Mouse (Mus musculus) heart, embryonic 11.5 days (tissue): Measurements from ENCODE around the gene Spns2. TPM values are rescaled to one million over a fixed set of nuclear protein-coding genes. Genes with fewer than 3 reads are reported as not detected.

Experiments used
- ATAC-seq: fragments of 200-750 bp; cut with Nextera tagmentation; replicated peaks from 2 replicates; pipeline ENCODE4 v1.8.0; 2017; ENCODE audit warnings: moderate library complexity; ENCODE audit not compliant: insufficient number of reproducible peaks, low FRiP score, low TSS enrichment
- H3K27ac ChIP-seq: fragments of 300-500 bp; sonication (generic); 2 replicates; pipeline ENCODE4 v1.5.1; 2014; ENCODE audit warnings: mild to moderate bottlenecking, low read depth, low read length
- H3K27me3 ChIP-seq: fragments of 300-500 bp; sonication (generic); 2 replicates; pipeline ENCODE4 v1.6.1; 2014; ENCODE audit warnings: mild to moderate bottlenecking, low read length, mixed read lengths; ENCODE audit not compliant: control insufficient read depth, insufficient read depth
- H3K36me3 ChIP-seq: fragments of 300-500 bp; sonication (generic); 2 replicates; pipeline ENCODE4 v1.6.1; 2014; ENCODE audit warnings: mild to moderate bottlenecking, low read length, moderate library complexity, mixed read lengths; ENCODE audit not compliant: control insufficient read depth, insufficient read depth
- H3K4me1 ChIP-seq: fragments of 300-500 bp; sonication (generic); 2 replicates; pipeline ENCODE4 v1.6.1; 2014; ENCODE audit warnings: low read length; ENCODE audit not compliant: control insufficient read depth, insufficient read depth
- H3K4me2 ChIP-seq: fragments of 300-500 bp; sonication (generic); 2 replicates; pipeline ENCODE4 v1.6.1; 2014; ENCODE audit warnings: mild to moderate bottlenecking, moderate library complexity
- H3K4me3 ChIP-seq: fragments of 300-500 bp; sonication (generic); 2 replicates; pipeline ENCODE4 v1.5.1; 2014; ENCODE audit warnings: low read depth, low read length
- H3K9ac ChIP-seq: fragments of 300-500 bp; sonication (generic); 2 replicates; pipeline ENCODE4 v1.6.1; 2014; ENCODE audit warnings: mild to moderate bottlenecking, low read depth, low read length, moderate library complexity
- H3K9me3 ChIP-seq: fragments of 300-500 bp; sonication (generic); replicated peaks from 2 replicates; pipeline ENCODE4 v1.6.1; 2016; ENCODE audit warnings: low read length; ENCODE audit not compliant: control insufficient read depth
- WGBS: fragments of 180-500 bp; shearing (Covaris S2); extraction: QIAGEN DNeasy Blood & Tissue Kit; methylation state at CpG from one replicate; pipeline ENCODE4 v1.1.7; 2014; ENCODE audit not compliant: insufficient replicate concordance; 5-methylcytosine and 5-hydroxymethylcytosine counted together
- polyA plus RNA-seq: library from polyadenylated mRNA; unstranded; fragments of >200 nt; fragmentation: Nextera tagmentation; extraction: Ambion mirVana; gene quantifications from 2 replicates; pipeline ENCODE4 v1.2.1, GENCODE M21; 2014

Gene Spns2
- polyA plus RNA-seq, 1 experiment from 2014 or later, result 4.6 TPM

DNA sequence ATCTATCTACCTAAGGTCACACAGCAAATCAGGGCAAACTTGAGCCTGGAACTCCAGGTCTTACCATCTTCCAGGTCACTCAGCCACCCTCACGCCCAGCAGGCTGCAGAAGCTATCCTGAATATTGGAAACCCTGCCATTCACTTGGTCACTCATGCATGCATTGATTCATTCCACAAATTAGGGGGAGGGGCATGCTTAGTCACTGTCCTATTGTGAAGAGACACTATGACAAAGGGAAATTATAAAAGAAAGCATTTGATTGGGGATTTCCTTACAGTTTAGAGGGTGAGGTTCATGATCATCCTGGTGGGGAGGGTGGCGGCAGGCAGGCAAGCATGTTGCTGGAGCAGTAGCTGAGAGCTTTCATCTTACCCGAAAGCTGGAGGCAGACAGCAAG lies 24.9 kb downstream of the Spns2 start:
- H3K27ac ChIP-seq, result no peak overlapping the region
- no peaks in the 10 kb centered on the region for H3K36me3 ChIP-seq
- H3K4me1 ChIP-seq, result peaks cover 39% of the 10 kb centered on the region
- no peak overlapping the region for H3K9ac ChIP-seq
- WGBS, result 83% methylated on average over 3 of the region's 3 CpGs
- H3K27me3 ChIP-seq, result no peaks in the 10 kb centered on the region
- no peaks in the 10 kb centered on the region for H3K9me3 ChIP-seq
- ATAC-seq, result no peak
- H3K4me3 ChIP-seq, result no peak overlapping the region
- no peak overlapping the region for H3K4me2 ChIP-seq

DNA sequence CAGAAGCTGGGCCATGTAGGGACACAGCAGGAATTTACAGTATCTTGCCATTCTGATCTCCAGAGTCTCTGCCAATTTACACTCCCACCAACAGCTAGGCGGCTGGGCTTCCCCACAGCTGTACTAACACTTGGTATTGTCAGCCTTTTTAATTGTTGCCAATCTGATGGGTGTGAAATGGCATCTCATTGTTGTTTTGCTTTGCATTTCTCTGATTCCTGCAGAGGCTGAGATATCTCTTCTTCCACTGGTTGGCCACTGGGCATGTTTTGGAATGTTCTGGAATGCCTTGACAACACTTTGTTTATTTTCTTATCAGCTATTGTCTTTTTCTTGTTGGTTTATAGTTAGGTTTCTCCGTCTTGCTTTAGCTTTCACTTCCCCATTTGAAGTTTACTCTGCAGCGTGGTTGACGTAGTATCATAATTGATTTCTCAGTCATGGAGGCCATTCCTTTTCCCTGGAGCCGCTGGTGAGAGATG lies 28.2 kb downstream of the Spns2 start:
- 36% methylated on average over 5 of the region's 5 CpGs for WGBS
- Histone ChIP-seq H3K9ac (no peak overlapping the region), H3K9me3 (no peaks in the 10 kb centered on the region), H3K27me3 (no peaks in the 10 kb centered on the region), H3K4me1 (peaks cover 18% of the 10 kb centered on the region), H3K4me2 (no peak overlapping the region), H3K36me3 (no peaks in the 10 kb centered on the region), H3K27ac (no peak overlapping the region), H3K4me3 (no peak overlapping the region)
- no peak for ATAC-seq

DNA sequence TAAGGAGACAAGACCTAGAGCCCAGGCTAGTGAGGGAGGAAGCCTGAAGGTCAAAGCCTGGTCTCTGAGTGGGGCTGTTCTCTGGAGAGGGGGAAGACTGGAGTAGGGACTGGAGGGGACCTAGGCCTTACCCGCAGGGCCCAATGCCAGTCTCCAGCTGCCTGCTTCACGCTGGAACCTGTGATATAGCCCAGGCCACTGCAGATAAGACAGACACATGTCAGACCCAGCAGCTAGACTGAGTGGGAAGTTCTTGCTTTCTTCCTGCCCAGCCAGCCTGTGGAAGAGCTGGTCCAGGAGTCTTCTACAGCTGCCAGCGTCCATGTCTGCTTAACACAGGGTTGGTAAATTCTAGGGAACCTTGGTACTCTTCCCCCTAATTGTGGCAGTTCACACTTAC lies 31.2 kb downstream of the Spns2 start:
- no peaks in the 10 kb centered on the region for H3K9me3 ChIP-seq
- H3K27me3 ChIP-seq, result no peaks in the 10 kb centered on the region
- H3K27ac ChIP-seq, result peak overlapping the region; percentile 47
- 24% methylated on average over 3 of the region's 3 CpGs for WGBS
- 0 out of 2 replicates have a peak overlapping the region, but pooled peaks have one; percentile 1 for H3K9ac ChIP-seq
- no peaks in the 10 kb centered on the region for H3K36me3 ChIP-seq
- H3K4me3 ChIP-seq, result no peak overlapping the region
- no peak overlapping the region for H3K4me2 ChIP-seq
- H3K4me1 ChIP-seq, result peaks cover 12% of the 10 kb centered on the region
- peak; percentile 24 for ATAC-seq

DNA sequence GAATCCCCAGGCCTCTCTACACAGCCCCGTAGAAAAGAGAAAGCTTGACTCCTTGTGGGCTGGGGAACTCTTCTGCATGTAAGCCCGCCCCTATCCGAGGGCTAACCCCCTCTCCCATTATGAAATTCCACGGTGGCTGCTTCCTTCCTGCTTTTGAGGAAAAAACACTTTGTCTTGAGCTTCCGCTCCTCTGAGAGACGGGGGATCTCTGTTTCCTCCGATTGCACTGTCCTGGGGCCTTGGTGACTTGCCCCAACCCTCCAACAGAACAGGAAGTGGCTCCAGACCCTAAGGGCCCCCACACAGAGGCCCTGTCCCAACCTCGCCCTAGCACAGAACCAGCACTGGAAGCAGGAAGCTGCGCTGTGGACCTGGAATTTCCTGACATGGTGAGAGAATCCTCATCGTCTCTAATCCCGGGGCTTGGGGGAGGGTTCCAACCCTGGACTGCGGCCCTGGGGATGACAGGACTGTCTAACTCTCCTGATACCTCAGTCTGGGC lies 31.7 kb downstream of the Spns2 start:
- WGBS, result 35% methylated on average over 12 of the region's 12 CpGs
- Histone ChIP-seq H3K9ac (0 out of 2 replicates have a peak overlapping the region, but pooled peaks have one; percentile 1), H3K27me3 (no peaks in the 10 kb centered on the region), H3K4me3 (no peak overlapping the region), H3K27ac (peak overlapping the region; percentile 47), H3K36me3 (no peaks in the 10 kb centered on the region), H3K9me3 (no peaks in the 10 kb centered on the region), H3K4me1 (peaks cover 12% of the 10 kb centered on the region), H3K4me2 (no peak overlapping the region)
- peak; percentile 72 for ATAC-seq

DNA sequence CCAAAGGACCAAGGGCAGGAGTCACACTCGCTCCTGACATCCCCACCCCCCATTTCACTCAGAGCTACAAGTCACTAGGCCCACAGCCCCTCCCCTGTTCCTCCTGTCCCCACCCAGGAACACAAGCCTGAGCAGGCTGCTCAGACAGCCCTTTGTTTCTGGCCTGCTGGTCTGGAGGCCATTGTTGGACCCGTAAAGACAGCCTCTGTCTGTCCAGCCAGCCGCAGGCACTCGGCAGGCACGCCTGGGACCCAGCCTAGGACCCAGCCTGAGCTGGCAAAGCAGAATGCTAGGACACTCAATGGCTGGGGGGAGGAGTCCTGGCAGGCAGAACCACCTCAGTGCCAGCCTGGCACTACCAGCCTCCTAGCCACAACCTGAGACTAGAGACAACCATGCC lies 34.0 kb downstream of the Spns2 start:
- Histone ChIP-seq H3K36me3 (peaks cover 13% of the 10 kb centered on the region), H3K9ac (no peak overlapping the region), H3K4me3 (no peak overlapping the region), H3K27ac (no peak overlapping the region), H3K4me2 (no peak overlapping the region), H3K9me3 (no peaks in the 10 kb centered on the region), H3K27me3 (no peaks in the 10 kb centered on the region), H3K4me1 (peaks cover 12% of the 10 kb centered on the region)
- WGBS, result 67% methylated on average over 5 of the region's 5 CpGs
- no peak for ATAC-seq

DNA sequence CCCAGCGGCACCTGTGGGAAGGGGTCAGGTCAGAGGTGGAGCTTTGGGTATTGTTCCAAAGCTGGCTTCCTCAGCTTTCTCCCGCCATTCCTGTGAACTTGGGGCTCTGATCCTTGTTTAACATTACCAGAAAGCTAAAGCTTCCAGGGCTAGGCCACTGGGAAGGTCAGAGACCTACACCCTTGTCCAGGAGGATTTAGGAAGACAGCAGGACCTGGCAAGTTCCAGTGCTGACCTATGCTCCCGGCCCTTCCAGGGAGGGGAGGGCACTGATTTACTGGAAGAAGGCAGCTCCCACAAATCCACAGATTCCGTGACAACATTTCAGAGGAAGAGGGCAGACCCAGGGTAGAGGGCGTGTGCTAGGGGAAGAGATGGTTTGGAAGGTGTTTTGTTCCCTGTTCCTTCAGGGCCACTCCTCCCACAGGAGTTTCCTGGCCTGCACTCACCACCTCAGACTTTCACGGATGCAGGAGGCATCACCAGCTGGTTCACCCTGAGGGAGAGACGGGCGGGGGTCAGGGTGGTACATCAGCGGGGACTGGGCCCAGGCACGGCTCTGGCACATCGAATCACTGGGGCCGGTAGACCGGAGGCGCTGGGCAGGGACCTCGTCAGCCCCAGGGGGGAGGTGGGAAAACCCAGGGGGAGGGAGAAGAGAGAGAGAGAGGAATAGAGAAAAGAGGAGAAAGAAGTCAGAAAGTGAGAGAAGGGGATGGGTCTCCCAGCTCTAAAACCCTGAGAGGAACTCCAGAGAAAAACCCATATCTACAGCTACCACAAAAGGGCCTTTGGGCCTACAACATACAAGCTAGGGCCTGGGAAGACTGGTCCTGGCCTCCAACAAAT lies 36.4 kb downstream of the Spns2 start:
- H3K4me1 ChIP-seq, result peaks cover 5% of the 10 kb centered on the region; the same call in 1 of the 2 replicates
- no peaks in the 10 kb centered on the region for H3K27me3 ChIP-seq
- WGBS, result 59% methylated on average over 15 of the region's 15 CpGs
- no peak overlapping the region for H3K4me2 ChIP-seq
- H3K4me3 ChIP-seq, result no peak overlapping the region
- H3K27ac ChIP-seq, result no peak overlapping the region
- no peaks in the 10 kb centered on the region for H3K9me3 ChIP-seq
- H3K9ac ChIP-seq, result no peak overlapping the region
- ATAC-seq, result no peak
- H3K36me3 ChIP-seq, result peaks cover 33% of the 10 kb centered on the region

DNA sequence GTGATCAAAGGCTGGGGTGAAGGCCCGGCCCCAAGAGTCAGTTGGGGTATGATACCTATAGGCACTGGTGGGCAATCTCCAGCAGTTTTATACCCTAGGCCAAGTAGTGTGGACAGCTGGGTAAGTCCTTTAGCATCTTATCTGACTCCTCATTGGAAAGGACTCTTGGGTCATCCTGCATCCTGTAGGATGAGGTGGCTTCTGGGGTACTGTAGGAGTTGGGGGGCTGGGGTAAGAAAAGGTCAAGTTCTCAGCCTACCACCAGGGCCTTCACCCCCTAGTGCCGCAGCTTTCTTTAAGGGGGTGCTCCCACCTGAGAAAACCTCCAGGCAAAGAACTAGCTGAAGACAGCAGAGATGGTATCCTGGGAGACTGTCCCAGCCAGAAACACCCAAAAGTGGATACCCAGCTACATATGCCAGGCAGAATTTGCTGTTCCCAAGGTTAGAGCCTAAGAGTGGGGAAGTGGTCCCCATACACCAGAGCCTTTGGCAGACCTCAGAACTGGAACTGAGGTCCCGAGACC lies 37.5 kb downstream of the Spns2 start:
- ATAC-seq, result no peak
- H3K36me3 ChIP-seq, result peaks cover 41% of the 10 kb centered on the region
- H3K4me2 ChIP-seq, result no peak overlapping the region
- peaks cover 2% of the 10 kb centered on the region; the same call in 1 of the 2 replicates for H3K4me1 ChIP-seq
- no peak overlapping the region for H3K9ac ChIP-seq
- no peaks in the 10 kb centered on the region for H3K9me3 ChIP-seq
- no peaks in the 10 kb centered on the region for H3K27me3 ChIP-seq
- no peak overlapping the region for H3K27ac ChIP-seq
- no peak overlapping the region for H3K4me3 ChIP-seq
- WGBS, result 85% methylated on average over 3 of the region's 3 CpGs

DNA sequence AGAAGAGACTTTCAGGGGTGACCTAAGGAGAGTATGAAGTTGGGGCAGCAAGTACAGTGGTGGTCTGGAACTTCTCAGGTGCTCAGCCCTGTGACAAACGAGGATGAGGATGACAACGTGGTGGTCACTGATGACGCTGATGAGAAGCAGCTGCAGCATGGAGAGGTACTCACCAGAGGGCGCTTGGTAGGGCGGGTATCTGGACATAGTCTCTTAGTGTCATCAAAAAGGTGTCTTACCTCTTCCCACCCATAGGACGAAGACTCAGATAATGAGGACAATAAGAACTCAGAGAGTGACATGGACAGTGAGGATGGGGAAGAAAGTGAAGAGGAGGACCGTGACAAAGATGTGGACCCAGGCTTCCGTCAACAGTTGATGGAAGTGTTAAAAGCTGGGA lies 42.2 kb downstream of the Spns2 start:
- 67% methylated on average over 8 of the region's 8 CpGs for WGBS
- no peaks in the 10 kb centered on the region for H3K27me3 ChIP-seq
- no peak overlapping the region for H3K4me3 ChIP-seq
- H3K9me3 ChIP-seq, result no peaks in the 10 kb centered on the region
- no peak overlapping the region for H3K4me2 ChIP-seq
- H3K36me3 ChIP-seq, result peaks cover 78% of the 10 kb centered on the region
- ATAC-seq, result no peak
- no peak overlapping the region for H3K27ac ChIP-seq
- no peak overlapping the region for H3K9ac ChIP-seq
- peaks cover 2% of the 10 kb centered on the region for H3K4me1 ChIP-seq
